Mouse (Mus musculus) C2C12 (cell line): ENCODE measurements around the gene Zfp423. TPM values are rescaled to one million over a fixed set of nuclear protein-coding genes. Genes with fewer than 3 reads are reported as not detected.
A peak's percentile ranks its signal among the peaks of the same experiment; 100 is the strongest.

Experiments used
- H3K27me3 ChIP-seq: one replicate; pipeline ENCODE4 v1.6.1; 2011; ENCODE audit not compliant: control insufficient read depth, insufficient read depth, insufficient read length
- H3K36me3 ChIP-seq: one replicate; pipeline ENCODE4 v1.6.1; 2011; ENCODE audit not compliant: control insufficient read depth, insufficient read depth
- H3K4me3 ChIP-seq: one replicate; pipeline ENCODE4 v1.5.1; 2011; ENCODE audit warnings: mild to moderate bottlenecking, control low read depth; ENCODE audit not compliant: poor library complexity, insufficient read depth, severe bottlenecking
- H3K79me2 ChIP-seq: one replicate; pipeline ENCODE4 v1.6.1; 2011; ENCODE audit not compliant: control insufficient read depth, insufficient read depth
- H3K79me3 ChIP-seq: one replicate; pipeline ENCODE4 v1.6.1; 2011; ENCODE audit warnings: low read depth, control low read depth
- H3ac ChIP-seq: one replicate; pipeline ENCODE3; 2011; ENCODE audit warnings: low read depth; ENCODE audit not compliant: control insufficient read depth, insufficient read length
- CEBPB ChIP-seq: IDR thresholded peaks from one replicate; pipeline ENCODE4 v1.6.1; 2011; ENCODE audit warnings: low read depth, mild to moderate bottlenecking, control low read depth, moderate library complexity
- CTCF ChIP-seq: IDR thresholded peaks from one replicate; pipeline ENCODE4 v1.5.1; 2011; ENCODE audit not compliant: control insufficient read depth, insufficient read depth, insufficient read length
- FOSL1 ChIP-seq: IDR thresholded peaks from one replicate; pipeline ENCODE4 v1.8.0; 2011; ENCODE audit warnings: mild to moderate bottlenecking, low read length; ENCODE audit not compliant: poor library complexity, insufficient read depth, severe bottlenecking
- MAX ChIP-seq: IDR thresholded peaks from one replicate; pipeline ENCODE4 v1.6.1; 2011; ENCODE audit warnings: mild to moderate bottlenecking, control low read depth
- MYOD1 ChIP-seq: IDR thresholded peaks from one replicate; pipeline ENCODE4 v1.6.1; 2011; ENCODE audit warnings: low read depth; ENCODE audit not compliant: control insufficient read depth, insufficient read length
- MYOG ChIP-seq: IDR thresholded peaks from one replicate; pipeline ENCODE4 v1.6.1; 2011; ENCODE audit not compliant: control insufficient read depth, insufficient read length; ENCODE audit errors: extremely low read depth
- USF1 ChIP-seq: IDR thresholded peaks from one replicate; pipeline ENCODE4 v1.6.1; 2011; ENCODE audit warnings: low read depth, mild to moderate bottlenecking, control low read depth, moderate library complexity
- polyA plus RNA-seq: library from polyadenylated mRNA; unstranded; fragments of >200 nt; fragmentation: generic; extraction: Trizol; gene quantifications from one replicate; pipeline ENCODE4 v1.2.1, GENCODE M21; 2012; ENCODE audit warnings: missing spikeins

The Zfp423 gene
- polyA plus RNA-seq, 1 experiment: 0.14 TPM

DNA sequence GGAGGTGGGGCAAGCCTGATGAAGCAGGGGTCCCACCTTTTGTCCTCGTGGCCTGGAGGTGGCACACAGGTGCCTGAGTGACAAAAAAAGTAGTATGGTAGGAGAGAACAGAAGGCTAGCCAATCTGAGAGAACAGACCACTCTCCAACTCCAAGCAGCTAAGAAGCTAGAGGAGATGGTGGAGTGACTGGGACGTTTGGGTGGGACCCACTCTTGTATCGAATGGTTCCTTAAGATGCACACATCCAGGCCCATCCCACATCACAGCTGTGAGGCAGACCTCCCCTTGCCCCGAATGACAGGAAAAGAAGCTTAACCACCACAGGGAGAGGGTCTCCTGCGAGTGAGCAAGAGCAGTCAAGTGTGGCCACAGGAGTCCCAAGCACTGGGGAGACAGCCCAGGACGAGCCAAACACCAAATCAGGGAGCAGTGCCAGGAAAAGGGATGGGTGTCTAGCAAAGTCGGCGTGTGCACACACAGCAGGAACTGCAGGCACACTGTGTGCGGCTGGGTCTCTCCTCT lies 242.6 kb downstream of the Zfp423 start:
- no peaks in the 10 kb centered on the region for H3K79me3 ChIP-seq
- H3K79me2 ChIP-seq: no peaks in the 10 kb centered on the region
- TF ChIP-seq USF1 (no peak), FOSL1 (no peak), MYOG (no peak), MYOD1 (no peak), CTCF (no peak), CEBPB (no peak), MAX (no peak)
- no peak overlapping the region for H3ac ChIP-seq
- H3K36me3 ChIP-seq: no peaks in the 10 kb centered on the region
- H3K4me3 ChIP-seq: no peak overlapping the region
- no peaks in the 10 kb centered on the region for H3K27me3 ChIP-seq

DNA sequence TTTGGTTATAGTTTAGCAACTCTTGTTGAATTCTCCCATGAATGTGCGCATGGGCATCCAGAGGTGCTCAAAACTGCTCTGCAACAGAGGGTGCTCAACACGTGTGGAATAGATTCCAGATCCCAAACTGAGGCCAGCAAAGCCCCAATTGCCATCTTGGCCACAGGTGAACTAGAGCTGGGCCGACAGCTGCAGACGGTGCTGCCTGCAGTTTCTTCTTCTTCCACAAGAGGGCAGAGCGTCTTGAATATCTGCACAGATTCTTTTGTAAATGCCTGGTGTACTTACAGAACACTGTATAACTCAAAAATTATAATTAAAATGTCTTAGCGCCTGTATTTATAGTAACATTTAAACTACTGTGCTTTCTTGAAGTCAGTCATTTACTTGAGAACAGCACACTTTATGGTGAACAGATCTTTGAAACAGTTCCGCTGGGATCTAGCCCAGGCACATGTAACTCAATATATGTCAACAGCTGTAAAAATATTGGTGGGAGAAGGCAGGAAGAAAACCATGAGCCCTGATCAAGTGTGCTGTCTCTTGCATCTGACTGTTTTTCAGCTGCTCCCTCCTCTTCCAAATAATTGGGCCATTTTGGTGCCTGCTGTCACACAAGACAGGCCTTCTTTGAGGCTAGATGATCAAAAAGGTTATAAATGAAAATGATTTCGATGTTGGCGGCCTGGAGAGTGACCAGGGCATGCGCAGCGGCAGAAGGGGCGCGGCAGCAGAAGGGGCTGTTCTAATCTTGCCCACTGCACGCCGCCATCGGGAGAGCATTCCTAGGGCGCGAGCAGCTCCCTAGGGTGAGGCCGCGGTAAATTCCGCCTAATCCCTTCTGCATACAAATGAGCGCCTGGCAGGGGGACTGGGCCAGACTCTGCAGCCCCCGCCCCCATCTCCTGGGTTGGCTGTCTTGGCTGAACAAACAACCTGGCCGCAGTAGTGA lies 243.4 kb downstream of the Zfp423 start:
- no peaks in the 10 kb centered on the region for H3K36me3 ChIP-seq
- H3K4me3 ChIP-seq: no peak overlapping the region
- TF ChIP-seq CTCF (peak; percentile 56), MYOD1 (peak; percentile 80), MAX (no peak)
- no peaks in the 10 kb centered on the region for H3K27me3 ChIP-seq
- H3K79me3 ChIP-seq: no peaks in the 10 kb centered on the region
- no peaks in the 10 kb centered on the region for H3K79me2 ChIP-seq
- peak overlapping the region; percentile 20 for H3ac ChIP-seq

DNA sequence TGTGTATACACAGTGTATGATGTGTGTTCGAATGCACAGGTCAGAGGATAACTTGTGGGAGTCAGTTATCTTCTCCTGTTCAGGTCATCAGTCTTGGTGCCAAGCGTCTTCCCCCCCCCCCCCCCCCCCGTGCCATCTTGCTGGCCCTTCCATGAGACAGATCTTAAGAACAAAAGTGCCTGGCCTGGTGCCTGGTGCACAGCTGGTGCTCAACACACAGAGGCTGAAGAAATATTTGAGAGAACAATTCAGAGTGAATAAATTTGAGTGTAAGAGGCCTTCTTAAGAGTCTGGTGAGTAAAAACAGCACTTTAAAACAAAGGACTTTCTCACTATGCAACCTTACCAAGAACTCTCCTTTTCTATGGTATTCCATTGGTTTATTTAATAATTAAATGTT lies 245.4 kb downstream of the Zfp423 start:
- TF ChIP-seq MYOG: no peak
- TF ChIP-seq CEBPB: no peak
- no peak for TF ChIP-seq USF1
- no peak for TF ChIP-seq MYOD1
- no peak for TF ChIP-seq FOSL1
- no peak for TF ChIP-seq CTCF
- TF ChIP-seq MAX: no peak
- Histone ChIP-seq H3K4me3 (no peak overlapping the region), H3K27me3 (no peaks in the 10 kb centered on the region), H3K79me3 (no peaks in the 10 kb centered on the region), H3ac (no peak overlapping the region), H3K36me3 (no peaks in the 10 kb centered on the region), H3K79me2 (no peaks in the 10 kb centered on the region)

- Histone ChIP-seq H3K4me3 (no peak overlapping the region), H3K36me3 (no peaks in the 10 kb centered on the region), H3ac (no peak overlapping the region), H3K79me3 (no peaks in the 10 kb centered on the region), H3K27me3 (no peaks in the 10 kb centered on the region), H3K79me2 (no peaks in the 10 kb centered on the region)
- TF ChIP-seq MYOD1: no peak
- TF ChIP-seq USF1: no peak
- no peak for TF ChIP-seq MAX
- TF ChIP-seq CTCF: no peak
- no peak for TF ChIP-seq CEBPB
- TF ChIP-seq MYOG: no peak
- no peak for TF ChIP-seq FOSL1
These were observed 247.4 kb downstream of the Zfp423 start for GRCm38 (mm10) chr8:87711955-87712354.

DNA sequence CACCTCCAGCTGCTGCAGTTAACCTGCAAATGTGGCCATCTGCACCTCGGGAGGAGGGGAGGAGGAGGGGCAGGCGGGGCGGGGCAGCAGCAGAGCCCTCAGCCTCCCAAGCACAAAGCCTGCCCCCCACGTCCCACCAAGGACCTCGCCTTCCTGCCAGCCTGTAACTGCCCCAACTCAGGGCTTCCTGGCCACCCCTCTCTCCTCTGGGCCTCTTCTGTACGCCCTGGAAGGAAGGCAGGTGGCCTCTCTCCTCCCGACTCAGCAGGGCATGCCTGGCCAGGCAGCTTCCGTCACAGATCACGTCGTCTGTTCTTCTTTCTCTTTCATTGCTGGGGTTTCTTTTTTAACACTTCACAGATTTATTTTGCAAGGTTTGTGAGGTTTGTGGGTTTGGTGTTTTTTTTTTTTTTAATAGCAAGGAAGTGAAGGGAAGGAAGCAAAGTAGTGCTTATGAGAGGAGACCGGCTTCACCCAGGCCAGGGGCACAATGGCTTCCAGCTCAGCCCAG lies 251.2 kb downstream of the Zfp423 start:
- no peaks in the 10 kb centered on the region for H3K36me3 ChIP-seq
- H3K27me3 ChIP-seq: no peaks in the 10 kb centered on the region
- no peak overlapping the region for H3ac ChIP-seq
- no peak overlapping the region for H3K4me3 ChIP-seq
- TF ChIP-seq MAX (no peak), MYOG (no peak), CTCF (no peak), MYOD1 (no peak), FOSL1 (no peak), USF1 (no peak), CEBPB (no peak)
- no peaks in the 10 kb centered on the region for H3K79me2 ChIP-seq
- no peaks in the 10 kb centered on the region for H3K79me3 ChIP-seq

DNA sequence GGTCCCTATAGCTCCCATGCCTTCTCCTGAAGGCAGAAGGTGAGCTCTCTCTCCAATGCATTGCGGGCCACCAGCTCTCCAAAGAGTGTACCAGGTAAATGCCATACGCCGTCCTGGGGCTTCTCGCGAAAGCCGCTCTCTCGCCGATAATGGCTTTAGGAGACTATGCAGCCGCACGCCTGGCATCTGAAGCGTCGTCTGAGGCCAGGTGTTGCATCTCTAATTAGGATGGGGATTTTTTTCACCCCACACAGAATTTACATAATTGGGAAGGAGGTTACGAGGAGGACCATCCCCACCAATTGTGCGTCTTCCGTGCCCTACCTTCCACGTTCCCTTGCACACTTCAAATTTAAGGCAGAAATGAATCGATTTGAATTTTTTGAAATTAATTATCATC lies 252.2 kb downstream of the Zfp423 start:
- no peak overlapping the region for H3ac ChIP-seq
- H3K27me3 ChIP-seq: no peaks in the 10 kb centered on the region
- H3K36me3 ChIP-seq: no peaks in the 10 kb centered on the region
- TF ChIP-seq CEBPB (no peak), MYOD1 (no peak), CTCF (no peak), MYOG (no peak), USF1 (no peak), MAX (no peak), FOSL1 (no peak)
- no peak overlapping the region for H3K4me3 ChIP-seq
- H3K79me2 ChIP-seq: no peaks in the 10 kb centered on the region
- no peaks in the 10 kb centered on the region for H3K79me3 ChIP-seq
